Mouse (Mus musculus) central nervous system, embryonic 18 days (tissue): Measurements from ENCODE around the gene Cd52. TPM values are rescaled to one million over a fixed set of nuclear protein-coding genes. Genes with fewer than 3 reads are reported as not detected.

ENCODE experiments used
- polyA plus RNA-seq: library from polyadenylated mRNA; depleted of rRNA; stranded (reverse); fragments of >200 nt; gene quantifications from 2 replicates; pipeline ENCODE4 v1.2.3, GENCODE M21; 2012; rRNA removed

Cd52 gene
- polyA plus RNA-seq, result 1.4 TPM in 2 replicates

GRCm38 (mm10) chr4:134094923-134095547 is at the start of gene Cd52:
Gene Cd52, minus strand, starts transcription at chr4:134095082.

DNA sequence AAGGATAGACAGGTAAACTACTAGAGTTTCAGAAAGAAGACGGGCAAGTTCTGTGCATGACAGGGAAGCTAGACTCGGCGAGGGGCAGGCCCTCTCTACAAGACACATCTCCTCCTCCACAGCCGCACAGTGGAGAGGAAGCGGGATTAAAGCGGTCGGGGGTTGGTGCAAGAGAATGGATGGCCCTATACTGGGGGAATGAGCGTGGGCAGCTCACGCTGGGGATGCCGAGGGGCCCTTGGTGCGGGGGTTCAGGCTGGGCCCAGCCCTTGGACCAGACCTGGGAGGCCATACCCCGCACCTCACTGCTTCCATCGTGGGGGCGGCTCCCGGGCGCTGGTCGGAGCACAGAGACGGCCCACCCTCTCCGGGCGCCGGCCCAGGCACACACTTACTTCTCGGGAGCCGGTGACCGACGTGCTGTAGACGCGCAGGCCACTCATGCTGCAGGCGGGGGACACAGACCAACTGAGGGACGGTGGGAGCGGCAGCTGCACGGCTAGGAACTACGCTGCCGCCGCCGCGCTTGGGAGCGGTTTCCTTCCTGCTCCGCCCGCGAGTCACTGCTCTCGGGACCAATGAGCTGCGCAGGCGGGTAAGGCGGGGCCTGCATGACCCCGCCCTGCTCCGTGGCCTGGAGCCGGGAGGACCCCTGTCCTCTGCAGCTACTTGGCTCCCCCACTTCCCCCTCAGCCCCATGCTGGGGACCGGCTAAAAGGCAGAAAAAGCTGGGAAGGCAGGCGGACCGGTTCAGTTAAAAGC is 33.5 kb upstream of the Cd52 start, which contains the start of gene Sh3bgrl3:
TSS of gene Sh3bgrl3 (minus strand) at position 569 of the 762 bp plus-strand sequence.

DNA sequence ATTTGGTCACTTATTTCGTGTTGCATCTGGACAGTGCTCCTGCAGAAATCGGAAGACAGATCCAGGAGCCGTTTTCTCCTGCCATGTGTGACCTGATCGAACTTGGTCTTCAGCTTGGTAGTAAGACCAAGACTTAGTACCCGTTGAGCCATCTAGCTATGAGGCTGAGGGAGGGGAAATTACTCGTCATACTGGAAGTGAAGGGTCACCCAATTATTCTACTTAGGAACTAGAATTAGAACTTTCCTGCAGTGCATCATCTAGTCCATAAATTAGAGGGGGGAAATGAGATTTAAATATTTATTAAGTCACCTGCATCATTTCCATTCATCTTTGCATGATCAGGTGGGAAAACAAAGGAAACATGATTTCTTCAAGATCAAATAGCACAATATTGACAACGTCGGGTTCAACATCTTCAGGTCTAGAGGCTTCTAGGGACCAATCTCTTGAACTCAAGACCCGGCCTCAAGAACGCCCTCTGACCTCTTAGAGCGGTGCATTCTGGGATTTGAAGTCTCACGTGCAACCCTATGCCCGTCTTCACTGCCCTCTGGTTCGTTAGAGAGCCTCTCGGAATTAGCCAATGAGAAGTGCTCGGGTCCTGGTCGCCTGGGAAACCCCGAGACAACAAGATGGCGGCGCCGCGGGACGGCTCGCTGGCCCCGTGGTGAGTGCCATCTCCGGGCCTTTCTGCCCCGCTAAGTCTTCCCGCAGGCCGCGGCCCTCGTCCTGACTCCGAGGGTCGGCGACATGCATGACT is 7.3 kb upstream of the Cd52 start, which contains the start of gene Ubxn11:
TSS of gene Ubxn11 (plus strand) at position 592 of the 763 bp plus-strand sequence.

GRCm38 (mm10) chr4:134060135-134060865 is 34.6 kb downstream of the Cd52 start, which contains the start of gene Crybg2:
Gene Crybg2, plus strand, starts transcription at chr4:134060815.

DNA sequence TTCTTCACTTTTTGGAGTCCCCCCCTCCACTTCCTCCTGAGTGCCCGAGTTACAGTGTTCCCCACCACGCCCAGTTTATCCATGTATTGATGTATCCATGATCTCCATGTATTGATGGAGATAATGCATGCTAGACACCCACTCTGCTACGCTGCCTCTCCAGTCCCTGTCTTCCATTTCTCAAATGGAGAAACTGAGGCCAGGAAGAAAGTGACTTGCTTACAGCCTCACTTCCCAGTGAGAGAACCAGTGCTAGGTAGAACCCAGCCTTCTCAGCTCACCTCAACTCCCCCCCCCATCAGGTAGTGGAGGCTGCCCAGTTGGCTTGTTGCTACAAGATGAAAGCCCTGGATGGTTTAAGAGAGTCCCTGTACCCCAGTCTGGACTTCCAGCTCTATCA is 41.3 kb downstream of the Cd52 start, which contains the start of gene Zfp683:
TSS of gene Zfp683 (plus strand) at position 301 of the 400 bp plus-strand sequence.

Other genes starting within 250 kb of the Cd52 start
- 14.4 and 14.7 TPM in 2 replicates for gene Rps6ka1, start 207.3 kb downstream of the Cd52 start, polyA plus RNA-seq
- gene Hmgn2, start 126.4 kb downstream of the Cd52 start, polyA plus RNA-seq, result 429 and 457 TPM in 2 replicates
- gene Dhdds, start 94.2 kb downstream of the Cd52 start, polyA plus RNA-seq, result 50.9 and 52.2 TPM in 2 replicates
- gene Lin28a, start 76.2 kb downstream of the Cd52 start, polyA plus RNA-seq, result 0.17 and 0.21 TPM in 2 replicates
- gene Zfp683, start 41.2 kb downstream of the Cd52 start, polyA plus RNA-seq, result not detected in 2 replicates
- 5.2 and 5.3 TPM in 2 replicates for gene Crybg2, start 34.3 kb downstream of the Cd52 start, polyA plus RNA-seq
- 25.0 and 26.3 TPM in 2 replicates for gene Ubxn11, start 7.5 kb upstream of the Cd52 start, polyA plus RNA-seq
- 303 and 333 TPM in 2 replicates for gene Sh3bgrl3, start 33.7 kb upstream of the Cd52 start, polyA plus RNA-seq
- gene Cep85, start 92.0 kb upstream of the Cd52 start, polyA plus RNA-seq, result 20.0 and 23.9 TPM in 2 replicates
- gene Gm7534, start 107.9 kb upstream of the Cd52 start, polyA plus RNA-seq, result not detected in 2 replicates
- 0.09 and 0.14 TPM in 2 replicates for gene Catsper4, start 132.3 kb upstream of the Cd52 start, polyA plus RNA-seq
- 0.35 and 0.74 TPM in 2 replicates for gene Cnksr1, start 143.3 kb upstream of the Cd52 start, polyA plus RNA-seq
- gene E130218I03Rik, start 148.6 kb upstream of the Cd52 start, polyA plus RNA-seq, result 0.11 TPM in 1 of 2 replicates, not detected in the other
- 14.1 and 14.4 TPM in 2 replicates for gene Zfp593, start 150.5 kb upstream of the Cd52 start, polyA plus RNA-seq
- gene Gm30191, start 151.9 kb upstream of the Cd52 start, polyA plus RNA-seq, result 0.14 and 0.25 TPM in 2 replicates
- gene Grrp1, start 159.0 kb upstream of the Cd52 start, polyA plus RNA-seq, result 21.6 and 22.1 TPM in 2 replicates
- gene Pdik1l, start 192.8 kb upstream of the Cd52 start, polyA plus RNA-seq, result 17.9 and 19.9 TPM in 2 replicates
- gene Trim63, start 220.0 kb upstream of the Cd52 start, polyA plus RNA-seq, result 0.36 and 0.60 TPM in 2 replicates
- gene Slc30a2, start 248.1 kb upstream of the Cd52 start, polyA plus RNA-seq, result 0.05 and 0.69 TPM in 2 replicates